Mouse (Mus musculus): Measurements from ENCODE around the gene Arl13b. TPM values are rescaled to one million over a fixed set of nuclear protein-coding genes. Genes with fewer than 3 reads are reported as not detected.

Gene Arl13b
- polyA plus RNA-seq, 1 experiment from 2014 or later = 15.2 TPM

- Histone ChIP-seq H3K9me3 (ENCODE audit: control insufficient read depth, low read length) (no peaks in the 10 kb centered on the region), H3K36me3 (ENCODE audit: control insufficient read depth, insufficient read depth, low read length) (no peaks in the 10 kb centered on the region), H3K27me3 (ENCODE audit: control insufficient read depth, insufficient read depth, low read length) (no peaks in the 10 kb centered on the region), H3K4me1 (ENCODE audit: control insufficient read depth, insufficient read depth, low read length) (peaks cover 3% of the 10 kb centered on the region; the same call in 1 of the 2 replicates), H3K9ac (ENCODE audit: low read length) (no peak overlapping the region), H3K27ac (ENCODE audit: low read depth, low read length) (no peak overlapping the region), H3K4me3 (ENCODE audit: low read depth, low read length) (no peak overlapping the region), H3K4me2 (no peak overlapping the region)
- DNase-seq (ENCODE audit: low spot score, missing footprints) = no peak
- WGBS = 93% methylated on average over 6 of the region's 6 CpGs
- ATAC-seq (ENCODE audit: low FRiP score) = no peak
Observed at GRCm38 (mm10) chr16:62755307-62755706, 91.5 kb downstream of the Arl13b start.

GRCm38 (mm10) chr16:62753597-62753996 lies 93.2 kb downstream of the Arl13b start:
- 86% methylated on average over 1 of the region's 1 CpGs for WGBS

GRCm38 (mm10) chr16:62753079-62753478 lies 93.8 kb downstream of the Arl13b start:
- Histone ChIP-seq H3K36me3 (ENCODE audit: control insufficient read depth, insufficient read depth, low read length) (no peaks in the 10 kb centered on the region), H3K9me3 (ENCODE audit: control insufficient read depth, low read length) (no peaks in the 10 kb centered on the region), H3K27ac (ENCODE audit: low read depth, low read length) (no peak overlapping the region), H3K27me3 (ENCODE audit: control insufficient read depth, insufficient read depth, low read length) (no peaks in the 10 kb centered on the region), H3K4me2 (no peak overlapping the region), H3K9ac (ENCODE audit: low read length) (no peak overlapping the region), H3K4me1 (ENCODE audit: control insufficient read depth, insufficient read depth, low read length) (peaks cover 3% of the 10 kb centered on the region; the same call in 1 of the 2 replicates), H3K4me3 (ENCODE audit: low read depth, low read length) (no peak overlapping the region)
- ATAC-seq (ENCODE audit: low FRiP score) (no peak), DNase-seq (ENCODE audit: low spot score, missing footprints) (no peak)
- whole genome bisulfite sequencing = 91% methylated on average over 4 of the region's 4 CpGs

More at GRCm38 (mm10) chr16:62753597-62753996, 93.2 kb downstream of the Arl13b start:
- DNase-seq (ENCODE audit: low spot score, missing footprints) (no peak), ATAC-seq (ENCODE audit: low FRiP score) (no peak)
- H3K9ac ChIP-seq (ENCODE audit: low read length) = no peak overlapping the region
- no peaks in the 10 kb centered on the region for H3K36me3 ChIP-seq (ENCODE audit: control insufficient read depth, insufficient read depth, low read length)
- H3K9me3 ChIP-seq (ENCODE audit: control insufficient read depth, low read length) = no peaks in the 10 kb centered on the region
- H3K4me1 ChIP-seq (ENCODE audit: control insufficient read depth, insufficient read depth, low read length) = peaks cover 3% of the 10 kb centered on the region; the same call in 1 of the 2 replicates
- no peak overlapping the region for H3K4me2 ChIP-seq
- H3K27me3 ChIP-seq (ENCODE audit: control insufficient read depth, insufficient read depth, low read length) = no peaks in the 10 kb centered on the region
- no peak overlapping the region for H3K27ac ChIP-seq (ENCODE audit: low read depth, low read length)
- no peak overlapping the region for H3K4me3 ChIP-seq (ENCODE audit: low read depth, low read length)

GRCm38 (mm10) chr16:62745875-62746274 lies 101.0 kb downstream of the Arl13b start:
- WGBS = 86% methylated on average over 2 of the region's 2 CpGs

More at GRCm38 (mm10) chr16:62745875-62746274, 101.0 kb downstream of the Arl13b start:
- Histone ChIP-seq H3K27me3 (ENCODE audit: control insufficient read depth, insufficient read depth, low read length) (no peaks in the 10 kb centered on the region), H3K4me2 (no peak overlapping the region), H3K27ac (ENCODE audit: low read depth, low read length) (no peak overlapping the region), H3K4me3 (ENCODE audit: low read depth, low read length) (no peak overlapping the region), H3K4me1 (ENCODE audit: control insufficient read depth, insufficient read depth, low read length) (no peaks in the 10 kb centered on the region), H3K9me3 (ENCODE audit: control insufficient read depth, low read length) (no peaks in the 10 kb centered on the region), H3K9ac (ENCODE audit: low read length) (no peak overlapping the region), H3K36me3 (ENCODE audit: control insufficient read depth, insufficient read depth, low read length) (no peaks in the 10 kb centered on the region)
- ATAC-seq (ENCODE audit: low FRiP score) = no peak
- no peak for DNase-seq (ENCODE audit: low spot score, missing footprints)

Small RNA genes within 50 kb of the gene (microRNA-seq; reads per million reads assigned to microRNA genes)
- not detected for gene Gm25986

Other genes with a start within 250 kb of the Arl13b start
- 10.0 and 11.6 TPM in 2 replicates for gene Nsun3, start 60.2 kb downstream of the Arl13b start, polyA plus RNA-seq (2014; fragmentation: Nextera tagmentation; extraction: Ambion mirVana)
- gene Stx19, start 32.4 kb downstream of the Arl13b start, polyA plus RNA-seq (2014; fragmentation: Nextera tagmentation; extraction: Ambion mirVana) = 0.07 and 0.37 TPM in 2 replicates
- 19.5 and 23.0 TPM in 2 replicates for gene Pros1, start 7.3 kb upstream of the Arl13b start, polyA plus RNA-seq (2014; fragmentation: Nextera tagmentation; extraction: Ambion mirVana)

All from midbrain, embryonic 11.5 days (tissue).